Mouse (Mus musculus): ENCODE results near the gene Atf6.

GRCm38 (mm10) chr1:170694821-170695291 lies 172.7 kb downstream of the Atf6 start:
- TF ChIP-seq CTCF (IDR thresholded peaks at IDR 0.05; ENCODE audit: low read depth), result no peak
- TF ChIP-seq EP300 (IDR thresholded peaks at IDR 0.05; ENCODE audit: low read depth), result no peak

Measured in heart, postnatal 0 days (tissue).